Mouse (Mus musculus) thymus, adult 2 months (tissue): ENCODE measurements around the gene Sept7.

Source experiments
- CTCF ChIP-seq: fragments of 200-500 bp; IDR thresholded peaks from 2 replicates; pipeline ENCODE4 v1.5.1; 2012; ENCODE audit warnings: mild to moderate bottlenecking, control low read depth, low read length, moderate library complexity, borderline replicate concordance; ENCODE audit not compliant: control insufficient read depth, poor library complexity, insufficient read depth; ENCODE audit errors: extremely low read depth
- POLR2A ChIP-seq: fragments of 200-500 bp; IDR thresholded peaks from 2 replicates; pipeline ENCODE4 v1.6.1; 2012; ENCODE audit warnings: mild to moderate bottlenecking, low read length, control low read depth, moderate library complexity; ENCODE audit not compliant: control insufficient read depth, poor library complexity, insufficient read depth; ENCODE audit errors: extremely low read depth

GRCm38 (mm10) chr9:25317827-25318505 is 65.7 kb downstream of the Sept7 start:
- TF ChIP-seq CTCF (no peak), POLR2A (no peak)
